Mouse (Mus musculus) liver, postnatal 0 days (tissue): Measurements from ENCODE around the gene Cyth1.

Source experiments
- CTCF ChIP-seq: sonication (generic); IDR thresholded peaks from 2 replicates; pipeline ENCODE4 v1.5.1; 2016; ENCODE audit warnings: antibody characterized with exemption, low read depth
- EP300 ChIP-seq: IDR thresholded peaks from 2 replicates; pipeline ENCODE4 v1.6.1; 2016; ENCODE audit warnings: antibody characterized with exemption, low read depth, mild to moderate bottlenecking

GRCm38 (mm10) chr11:118206267-118206666, 42.1 kb downstream of the Cyth1 start:
- TF ChIP-seq EP300: no peak
- TF ChIP-seq CTCF: no peak
